11 mouse cellular contexts compared by ENCODE assay signal in the genomic region with DNA sequence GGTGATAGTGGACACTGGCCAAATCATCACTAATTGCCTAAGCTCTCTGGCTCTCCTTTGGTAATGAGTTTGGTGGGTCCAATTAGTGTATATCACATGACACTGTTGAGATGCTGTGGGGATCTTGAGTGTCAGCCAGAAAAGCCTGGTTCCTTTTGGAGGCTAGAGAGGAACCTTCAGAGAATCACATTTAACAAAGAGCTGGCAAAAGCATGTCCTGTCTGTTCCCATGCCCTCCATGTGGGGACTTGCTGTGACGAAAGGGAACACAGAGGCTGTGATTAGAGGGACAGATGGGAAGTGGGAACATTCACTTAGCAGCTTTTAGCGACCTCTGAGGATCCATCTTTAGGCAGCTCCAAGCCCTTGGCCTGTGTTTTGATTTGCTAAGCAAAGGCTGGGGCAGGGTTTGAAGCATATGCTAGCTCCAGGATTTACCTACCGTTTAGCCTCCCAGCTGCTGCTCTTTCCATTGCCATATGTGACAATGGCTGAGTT.
DNase-seq lines count a peak whose midpoint lies in the region; ATAC-seq and TF ChIP-seq lines count a peak whose summit lies in the region.
"Had no signal": no experiment of that assay in that cellular context is flagged by ENCODE, and none has a peak within 500 bp of the region (broad histone marks: within the 10 kb centered on the region; RNA-seq: fewer than 3 reads in every experiment).

No protein-coding gene starts in this region.

- no peak overlapping the region for H3K27ac ChIP-seq in hindbrain, embryonic 14.5 days
- no peak overlapping the region for H3K27ac ChIP-seq in neural tube, embryonic 15.5 days (replicated peaks)
- H3K27ac ChIP-seq in heart, adult 2 months = no peak overlapping the region
- H3K27ac ChIP-seq: neural tube, embryonic 13.5 days; stomach, postnatal 0 days had no signal

- no peaks in the 10 kb centered on the region for H3K36me3 ChIP-seq in hindbrain, embryonic 14.5 days (replicated peaks; ENCODE audit: control insufficient read depth, insufficient read depth)
- H3K36me3 ChIP-seq in neural tube, embryonic 15.5 days = no peaks in the 10 kb centered on the region
- H3K36me3 ChIP-seq in heart, adult 2 months (ENCODE audit: control insufficient read depth, insufficient read depth, low read length) = no peaks in the 10 kb centered on the region
- H3K36me3 ChIP-seq: neural tube, embryonic 13.5 days had no signal

- H3K4me3 ChIP-seq in hindbrain, embryonic 14.5 days (replicated peaks; ENCODE audit: low read length) = no peak overlapping the region
- H3K4me3 ChIP-seq in neural tube, embryonic 15.5 days (replicated peaks) = no peak overlapping the region
- no peak overlapping the region for H3K4me3 ChIP-seq in heart, adult 2 months
- H3K4me3 ChIP-seq: erythroblast, embryonic 14.5 days; neural tube, embryonic 13.5 days had no signal

- intact Hi-C loops in left cerebral cortex, postnatal 25 days (cut with DNase I) = no loop called here
- intact Hi-C loops in heart, adult 2 months (cut with DNase I) = no loop called here

- ATAC-seq in hindbrain, embryonic 14.5 days (ENCODE audit: low FRiP score) = peak; percentile 75
- ATAC-seq in neural tube, embryonic 15.5 days (ENCODE audit: low FRiP score) = peak; percentile 45
- ATAC-seq in megakaryocyte, adult 5-6 weeks (ENCODE audit: poor library complexity, severe bottlenecking) = no peak

- H3K4me2 ChIP-seq in hindbrain, embryonic 14.5 days (replicated peaks) = no peak overlapping the region
- H3K4me2 ChIP-seq in neural tube, embryonic 15.5 days = no peak overlapping the region
- H3K4me2 ChIP-seq: neural tube, embryonic 13.5 days had no signal

- TF ChIP-seq POLR2A in heart, adult 2 months (IDR thresholded peaks at IDR 0.05; ENCODE audit: insufficient read depth, low read depth, low read length) = no peak

- TF ChIP-seq CTCF in heart, adult 2 months (IDR thresholded peaks at IDR 0.05) = no peak

- no peak for TF ChIP-seq EP300 in heart, adult 2 months (IDR thresholded peaks at IDR 0.05; ENCODE audit: insufficient read depth, low read depth, low read length)

- no peaks in the 10 kb centered on the region for H3K27me3 ChIP-seq in hindbrain, embryonic 14.5 days (ENCODE audit: control insufficient read depth, insufficient read depth, low read length)
- no peaks in the 10 kb centered on the region for H3K27me3 ChIP-seq in neural tube, embryonic 15.5 days (replicated peaks)
- H3K27me3 ChIP-seq in heart, adult 2 months (ENCODE audit: control insufficient read depth, insufficient read depth, low read length) = no peaks in the 10 kb centered on the region
- H3K27me3 ChIP-seq: neural tube, embryonic 13.5 days had no signal

- no peaks in the 10 kb centered on the region for H3K4me1 ChIP-seq in hindbrain, embryonic 14.5 days (replicated peaks; ENCODE audit: control insufficient read depth, insufficient read depth, low read length)
- H3K4me1 ChIP-seq in neural tube, embryonic 15.5 days = no peaks in the 10 kb centered on the region
- H3K4me1 ChIP-seq in heart, adult 2 months (ENCODE audit: control insufficient read depth, insufficient read depth, low read length) = no peaks in the 10 kb centered on the region
- H3K4me1 ChIP-seq: neural tube, embryonic 13.5 days had no signal

- H3K79me2 ChIP-seq in heart, adult 2 months (replicated peaks; ENCODE audit: control insufficient read depth, insufficient read depth, low read length) = no peaks in the 10 kb centered on the region

- no peaks in the 10 kb centered on the region for H3K9me3 ChIP-seq in hindbrain, embryonic 14.5 days (ENCODE audit: control insufficient read depth, low read length)
- H3K9me3 ChIP-seq in neural tube, embryonic 15.5 days (replicated peaks) = no peaks in the 10 kb centered on the region
- H3K9me3 ChIP-seq: neural tube, embryonic 13.5 days had no signal

- H3K9ac ChIP-seq in hindbrain, embryonic 14.5 days = no peak overlapping the region
- no peak overlapping the region for H3K9ac ChIP-seq in neural tube, embryonic 15.5 days (replicated peaks)
- no peak overlapping the region for H3K9ac ChIP-seq in heart, adult 2 months (ENCODE audit: low read depth, low read length)
- H3K9ac ChIP-seq: neural tube, embryonic 13.5 days had no signal

- DNase-seq in left cerebral cortex, postnatal 25 days (ENCODE audit: low spot score in 2 of 2) = peak; percentile 5 to 28
- DNase-seq in left cerebral cortex, adult 11 months (ENCODE audit: low spot score) = no peak
- DNase-seq in cerebellum, adult 11-12 months = peak; percentile 87
- peak; percentile 62 for DNase-seq in hindbrain, embryonic 14.5 days (ENCODE audit: low spot score)
- no peak for DNase-seq in heart, adult 2 months
- no peak for DNase-seq in adipocyte (ENCODE audit: low spot score)

- WGBS in hindbrain, embryonic 14.5 days = 67% methylated on average over 3 of the region's 3 CpGs
- 64% methylated on average over 3 of the region's 3 CpGs for WGBS in neural tube, embryonic 15.5 days
- 50% methylated on average over 3 of the region's 3 CpGs for WGBS in heart, adult 2 months

Comparison
In these comparisons a context has a peak if more than half of its experiments do, and no peak if none do; other contexts are left out.
1. DNase-seq: peak in left cerebral cortex, postnatal 25 days (2 of 2), cerebellum, adult 11-12 months (single experiment) and hindbrain, embryonic 14.5 days (single experiment); none in left cerebral cortex, adult 11 months (single experiment), heart, adult 2 months (0 of 2) and adipocyte (single experiment).